Mouse (Mus musculus) limb, embryonic 15.5 days (tissue): ENCODE data around the gene Tmem265. TPM values are rescaled to one million over a fixed set of nuclear protein-coding genes. Genes with fewer than 3 reads are reported as not detected.
A peak's percentile ranks its signal among the peaks of the same experiment; 100 is the strongest.

Experiments
- ATAC-seq: fragments of 200-750 bp; cut with Nextera tagmentation; 2 replicates; pipeline ENCODE4 v1.8.0; 2017; ENCODE audit warnings: low read depth, moderate TSS enrichment; ENCODE audit not compliant: insufficient number of reproducible peaks, low FRiP score, low TSS enrichment
- H3K27ac ChIP-seq: fragments of 300-500 bp; sonication (generic); 2 replicates; pipeline ENCODE4 v1.5.1; 2015; ENCODE audit warnings: moderate library complexity, mild to moderate bottlenecking, inconsistent platforms
- H3K27me3 ChIP-seq: fragments of 300-500 bp; sonication (generic); 2 replicates; pipeline ENCODE4 v1.6.1; 2015; ENCODE audit warnings: inconsistent platforms
- H3K36me3 ChIP-seq: fragments of 300-500 bp; sonication (generic); 2 replicates; pipeline ENCODE4 v1.6.1; 2015; ENCODE audit warnings: inconsistent platforms
- H3K4me1 ChIP-seq: fragments of 300-500 bp; sonication (generic); 2 replicates; pipeline ENCODE4 v1.6.1; 2015; ENCODE audit warnings: inconsistent platforms
- H3K4me2 ChIP-seq: fragments of 300-500 bp; sonication (generic); 2 replicates; pipeline ENCODE4 v1.6.1; 2015; ENCODE audit warnings: mild to moderate bottlenecking, inconsistent platforms
- H3K4me3 ChIP-seq: fragments of 300-500 bp; sonication (generic); 2 replicates; pipeline ENCODE4 v1.5.1; 2015; ENCODE audit warnings: mild to moderate bottlenecking, inconsistent platforms
- H3K9ac ChIP-seq: fragments of 300-500 bp; sonication (generic); 2 replicates; pipeline ENCODE4 v1.6.1; 2015; ENCODE audit warnings: inconsistent platforms
- H3K9me3 ChIP-seq: fragments of 300-500 bp; sonication (generic); 2 replicates; pipeline ENCODE4 v1.6.1; 2016; ENCODE audit warnings: inconsistent platforms
- WGBS: fragments of 180-500 bp; shearing (Covaris S2); methylation state at CpG from one replicate; pipeline ENCODE4 v1.1.7; 2015; 5-methylcytosine and 5-hydroxymethylcytosine counted together
- polyA plus RNA-seq: library from polyadenylated mRNA; unstranded; fragments of >200 nt; fragmentation: Nextera tagmentation; extraction: Ambion mirVana; gene quantifications from 2 replicates; pipeline ENCODE4 v1.2.1, GENCODE M21; 2015

Tmem265 gene
- polyA plus RNA-seq, 1 experiment from 2014 or later, result 12.1 TPM

- 86% methylated on average over 9 of the region's 9 CpGs for WGBS
- no peak for ATAC-seq
- Histone ChIP-seq H3K4me3 (peak overlapping the region; percentile 89), H3K27me3 (no peaks in the 10 kb centered on the region), H3K27ac (no peak overlapping the region), H3K4me1 (peaks cover 17% of the 10 kb centered on the region), H3K9ac (peak overlapping the region; percentile 89; the same call in 1 of the 2 replicates), H3K9me3 (no peaks in the 10 kb centered on the region), H3K4me2 (peak overlapping the region; percentile 87), H3K36me3 (peaks cover 55% of the 10 kb centered on the region)
Observed at GRCm38 (mm10) chr7:127589637-127590036, 28.4 kb downstream of the Tmem265 start.

GRCm38 (mm10) chr7:127591108-127591507 is 29.9 kb downstream of the Tmem265 start:
- Histone ChIP-seq H3K4me1 (peaks cover 17% of the 10 kb centered on the region), H3K4me3 (no peak overlapping the region), H3K4me2 (no peak overlapping the region), H3K27me3 (no peaks in the 10 kb centered on the region), H3K9me3 (no peaks in the 10 kb centered on the region), H3K36me3 (peaks cover 65% of the 10 kb centered on the region), H3K9ac (no peak overlapping the region), H3K27ac (no peak overlapping the region)
- 92% methylated on average over 10 of the region's 10 CpGs for WGBS
- no peak for ATAC-seq

GRCm38 (mm10) chr7:127592575-127592974 is 31.4 kb downstream of the Tmem265 start:
- Histone ChIP-seq H3K4me1 (peaks cover 10% of the 10 kb centered on the region), H3K9me3 (no peaks in the 10 kb centered on the region), H3K27ac (no peak overlapping the region), H3K4me3 (no peak overlapping the region), H3K4me2 (no peak overlapping the region), H3K27me3 (no peaks in the 10 kb centered on the region), H3K9ac (no peak overlapping the region), H3K36me3 (peaks cover 80% of the 10 kb centered on the region)
- ATAC-seq, result no peak
- WGBS, result 90% methylated on average over 14 of the region's 14 CpGs

GRCm38 (mm10) chr7:127596747-127597146 is 35.6 kb downstream of the Tmem265 start:
- no peak overlapping the region for H3K4me2 ChIP-seq
- H3K27ac ChIP-seq, result no peak overlapping the region
- H3K4me1 ChIP-seq, result no peaks in the 10 kb centered on the region
- WGBS, result 94% methylated on average over 17 of the region's 17 CpGs
- H3K4me3 ChIP-seq, result no peak overlapping the region
- no peak for ATAC-seq
- H3K36me3 ChIP-seq, result peaks cover 97% of the 10 kb centered on the region
- H3K9me3 ChIP-seq, result no peaks in the 10 kb centered on the region
- no peak overlapping the region for H3K9ac ChIP-seq
- no peaks in the 10 kb centered on the region for H3K27me3 ChIP-seq

- Histone ChIP-seq H3K27ac (no peak overlapping the region), H3K4me2 (no peak overlapping the region), H3K27me3 (no peaks in the 10 kb centered on the region), H3K36me3 (peaks cover 85% of the 10 kb centered on the region), H3K4me3 (no peak overlapping the region), H3K4me1 (no peaks in the 10 kb centered on the region), H3K9ac (no peak overlapping the region), H3K9me3 (no peaks in the 10 kb centered on the region)
- ATAC-seq, result no peak
- WGBS, result 90% methylated on average over 7 of the region's 7 CpGs
Observed at GRCm38 (mm10) chr7:127600612-127601011, 39.4 kb downstream of the Tmem265 start.

- peaks cover 80% of the 10 kb centered on the region for H3K36me3 ChIP-seq
- no peak for ATAC-seq
- no peaks in the 10 kb centered on the region for H3K9me3 ChIP-seq
- WGBS, result 87% methylated on average over 4 of the region's 4 CpGs
- H3K4me1 ChIP-seq, result no peaks in the 10 kb centered on the region
- H3K4me2 ChIP-seq, result no peak overlapping the region
- no peak overlapping the region for H3K9ac ChIP-seq
- no peak overlapping the region for H3K4me3 ChIP-seq
- H3K27me3 ChIP-seq, result no peaks in the 10 kb centered on the region
- H3K27ac ChIP-seq, result no peak overlapping the region
Observed at GRCm38 (mm10) chr7:127601735-127602134, 40.5 kb downstream of the Tmem265 start.

GRCm38 (mm10) chr7:127602903-127603302 is 41.7 kb downstream of the Tmem265 start:
- Histone ChIP-seq H3K4me2 (no peak overlapping the region), H3K27me3 (no peaks in the 10 kb centered on the region), H3K9me3 (no peaks in the 10 kb centered on the region), H3K4me3 (no peak overlapping the region), H3K9ac (no peak overlapping the region), H3K36me3 (peaks cover 79% of the 10 kb centered on the region), H3K4me1 (no peaks in the 10 kb centered on the region), H3K27ac (no peak overlapping the region)
- 86% methylated on average over 2 of the region's 2 CpGs for WGBS
- ATAC-seq, result no peak

- Histone ChIP-seq H3K4me1 (no peaks in the 10 kb centered on the region), H3K27me3 (no peaks in the 10 kb centered on the region), H3K36me3 (peaks cover 81% of the 10 kb centered on the region), H3K4me3 (no peak overlapping the region), H3K9ac (no peak overlapping the region), H3K27ac (no peak overlapping the region), H3K4me2 (no peak overlapping the region), H3K9me3 (no peaks in the 10 kb centered on the region)
- ATAC-seq, result no peak
- WGBS, result 87% methylated on average over 10 of the region's 10 CpGs
Observed at GRCm38 (mm10) chr7:127604256-127604655, 43.1 kb downstream of the Tmem265 start.

- Histone ChIP-seq H3K9me3 (no peaks in the 10 kb centered on the region), H3K4me2 (no peak overlapping the region), H3K36me3 (peaks cover 81% of the 10 kb centered on the region), H3K27me3 (no peaks in the 10 kb centered on the region), H3K9ac (no peak overlapping the region), H3K4me3 (no peak overlapping the region), H3K27ac (no peak overlapping the region), H3K4me1 (no peaks in the 10 kb centered on the region)
- ATAC-seq, result no peak
- 86% methylated on average over 6 of the region's 6 CpGs for WGBS
Observed at GRCm38 (mm10) chr7:127607150-127607549, 46.0 kb downstream of the Tmem265 start.

- H3K36me3 ChIP-seq, result peaks cover 65% of the 10 kb centered on the region
- H3K4me1 ChIP-seq, result peaks cover 15% of the 10 kb centered on the region
- WGBS, result 96% methylated on average over 29 of the region's 29 CpGs
Observed at GRCm38 (mm10) chr7:127611011-127611410, 49.8 kb downstream of the Tmem265 start.

GRCm38 (mm10) chr7:127611561-127611960 is 50.4 kb downstream of the Tmem265 start:
- no peak overlapping the region for H3K27ac ChIP-seq
- no peak for ATAC-seq
- H3K9ac ChIP-seq, result no peak overlapping the region
- H3K9me3 ChIP-seq, result no peaks in the 10 kb centered on the region
- WGBS, result 96% methylated on average over 26 of the region's 26 CpGs
- peaks cover 19% of the 10 kb centered on the region for H3K4me1 ChIP-seq
- peaks cover 60% of the 10 kb centered on the region for H3K36me3 ChIP-seq
- no peak overlapping the region for H3K4me3 ChIP-seq
- no peak overlapping the region for H3K4me2 ChIP-seq
- no peaks in the 10 kb centered on the region for H3K27me3 ChIP-seq

More at GRCm38 (mm10) chr7:127611011-127611410, 49.8 kb downstream of the Tmem265 start:
- no peaks in the 10 kb centered on the region for H3K27me3 ChIP-seq
- H3K4me2 ChIP-seq, result no peak overlapping the region
- H3K27ac ChIP-seq, result no peak overlapping the region
- no peak for ATAC-seq
- no peak overlapping the region for H3K4me3 ChIP-seq
- no peak overlapping the region for H3K9ac ChIP-seq
- H3K9me3 ChIP-seq, result no peaks in the 10 kb centered on the region

GRCm38 (mm10) chr7:127613501-127613900 is 52.3 kb downstream of the Tmem265 start:
- WGBS, result 82% methylated on average over 8 of the region's 8 CpGs
- no peaks in the 10 kb centered on the region for H3K9me3 ChIP-seq
- H3K36me3 ChIP-seq, result peaks cover 44% of the 10 kb centered on the region
- H3K4me2 ChIP-seq, result peak overlapping the region; percentile 75; the same call in 1 of the 2 replicates
- peak overlapping the region; percentile 97; the same call in 1 of the 2 replicates for H3K4me3 ChIP-seq
- H3K9ac ChIP-seq, result no peak overlapping the region
- H3K4me1 ChIP-seq, result peaks cover 19% of the 10 kb centered on the region
- no peaks in the 10 kb centered on the region for H3K27me3 ChIP-seq
- no peak for ATAC-seq
- H3K27ac ChIP-seq, result no peak overlapping the region

GRCm38 (mm10) chr7:127614091-127614490 is 52.9 kb downstream of the Tmem265 start:
- Histone ChIP-seq H3K4me3 (peak overlapping the region; percentile 97), H3K27ac (peak overlapping the region; percentile 82; the same call in 1 of the 2 replicates), H3K9me3 (no peaks in the 10 kb centered on the region), H3K4me2 (peak overlapping the region; percentile 75), H3K4me1 (peaks cover 19% of the 10 kb centered on the region), H3K27me3 (no peaks in the 10 kb centered on the region), H3K9ac (peak overlapping the region; percentile 86), H3K36me3 (peaks cover 38% of the 10 kb centered on the region)
- ATAC-seq, result no peak
- 20% methylated on average over 8 of the region's 8 CpGs for WGBS
